Mouse (Mus musculus) lung, postnatal 4 days (tissue): ENCODE results near the gene Ntm.

Source experiments
- DNase-seq, 2 experiments: peaks; one replicate each; pipeline ENCODE4 v3.0.0; 2021

Gene Ntm

GRCm38 (mm10) chr9:29884062-29884461 lies 78.9 kb downstream of the Ntm start:
- no peak for DNase-seq

- DNase-seq = no peak
Observed at GRCm38 (mm10) chr9:29881614-29882013, 81.3 kb downstream of the Ntm start.

- no peak for DNase-seq
Observed at GRCm38 (mm10) chr9:29877583-29877982, 85.4 kb downstream of the Ntm start.

GRCm38 (mm10) chr9:29867746-29868145 lies 95.2 kb downstream of the Ntm start:
- no peak for DNase-seq

- no peak for DNase-seq
Observed at GRCm38 (mm10) chr9:29866824-29867223, 96.1 kb downstream of the Ntm start.

GRCm38 (mm10) chr9:29866101-29866500 lies 96.8 kb downstream of the Ntm start:
- no peak for DNase-seq

- no peak for DNase-seq
Observed at GRCm38 (mm10) chr9:29865502-29865901, 97.4 kb downstream of the Ntm start.

- no peak for DNase-seq
Observed at GRCm38 (mm10) chr9:29864886-29865285, 98.1 kb downstream of the Ntm start.

- DNase-seq = no peak
Observed at GRCm38 (mm10) chr9:29862408-29862807, 100.5 kb downstream of the Ntm start.

GRCm38 (mm10) chr9:29859256-29860048 lies 103.5 kb downstream of the Ntm start:
- no peak for DNase-seq

- DNase-seq = no peak
Observed at GRCm38 (mm10) chr9:29848735-29849455, 114.0 kb downstream of the Ntm start.

GRCm38 (mm10) chr9:29837344-29837743 lies 125.6 kb downstream of the Ntm start:
- DNase-seq = no peak

- DNase-seq = no peak
Observed at GRCm38 (mm10) chr9:29834911-29835310, 128.0 kb downstream of the Ntm start.

GRCm38 (mm10) chr9:29833781-29834180 lies 129.2 kb downstream of the Ntm start:
- DNase-seq = no peak

- DNase-seq = no peak
Observed at GRCm38 (mm10) chr9:29827240-29827660, 135.7 kb downstream of the Ntm start.

- DNase-seq = no peak
Observed at GRCm38 (mm10) chr9:29825236-29825635, 137.7 kb downstream of the Ntm start.

- DNase-seq = no peak
Observed at GRCm38 (mm10) chr9:29823716-29824115, 139.2 kb downstream of the Ntm start.

GRCm38 (mm10) chr9:29812685-29813084 lies 150.3 kb downstream of the Ntm start:
- no peak for DNase-seq

GRCm38 (mm10) chr9:29806790-29807189 lies 156.2 kb downstream of the Ntm start:
- DNase-seq = no peak

GRCm38 (mm10) chr9:29804483-29804882 lies 158.5 kb downstream of the Ntm start:
- DNase-seq = no peak

GRCm38 (mm10) chr9:29803738-29804285 lies 159.1 kb downstream of the Ntm start:
- DNase-seq = no peak

- DNase-seq = no peak
Observed at GRCm38 (mm10) chr9:29802990-29803737, 159.8 kb downstream of the Ntm start.

GRCm38 (mm10) chr9:29802071-29802705 lies 160.8 kb downstream of the Ntm start:
- DNase-seq = no peak
